Mouse (Mus musculus): ENCODE data around the gene Nrros. TPM values are rescaled to one million over a fixed set of nuclear protein-coding genes. Genes with fewer than 3 reads are reported as not detected.

Gene Nrros
- 10 to 100 TPM in 1 of 2 experiments, 1 to 10 TPM in 1; 8.5 to 12.3 TPM for total RNA-seq (2021)
- long read RNA-seq, experiment 1, transcript Nrros-201 (3 exons, 2,548 nt): major isoform, 13 of 19 reads
- long read RNA-seq, experiment 1, partial matches to known transcripts: 0 of 19 reads
- long read RNA-seq, experiment 1, other reads (novel, unspliced or antisense): 2 of 19 reads
- long read RNA-seq, experiment 2, transcript Nrros-201 (3 exons, 2,548 nt): major isoform, 13 of 21 reads
- long read RNA-seq, experiment 2, partial matches to known transcripts: 1 of 21 reads
- long read RNA-seq, experiment 2, other reads (novel, unspliced or antisense): 3 of 21 reads

DNA sequence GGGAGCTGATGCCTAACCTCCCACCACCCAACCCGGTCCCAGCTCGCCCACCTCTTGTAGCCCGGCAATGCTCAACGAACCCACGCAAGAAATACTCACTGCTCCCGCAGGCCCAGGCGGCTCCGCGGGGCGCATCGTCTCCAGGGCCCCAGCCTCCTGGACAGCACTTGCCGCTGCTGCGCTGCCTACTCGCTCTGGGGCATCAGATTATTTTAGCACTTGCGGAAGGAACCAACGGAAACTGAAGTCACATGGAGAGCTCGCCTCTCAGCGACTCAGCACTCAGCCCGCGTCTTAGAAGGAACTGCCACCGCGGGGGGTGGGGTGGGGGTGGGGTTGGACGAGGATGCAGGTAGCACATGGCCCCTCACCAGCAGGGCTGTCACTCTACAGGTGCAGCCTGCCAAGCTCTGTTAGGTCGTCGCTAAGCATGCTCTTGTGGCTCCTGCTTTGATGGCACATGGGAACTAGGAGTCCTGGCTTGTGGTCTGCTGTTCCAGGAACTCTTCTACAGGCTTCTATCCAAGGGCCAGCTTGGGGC, at the start of gene Nrros:
Gene Nrros, minus strand, starts transcription at position 314 of the 541 bp plus-strand sequence.
- intact Hi-C loops (cut with DNase I): no loop called here
- peak; percentile 60 to 67 for DNase-seq (ENCODE audit: low spot score in 2 of 2)

DNA sequence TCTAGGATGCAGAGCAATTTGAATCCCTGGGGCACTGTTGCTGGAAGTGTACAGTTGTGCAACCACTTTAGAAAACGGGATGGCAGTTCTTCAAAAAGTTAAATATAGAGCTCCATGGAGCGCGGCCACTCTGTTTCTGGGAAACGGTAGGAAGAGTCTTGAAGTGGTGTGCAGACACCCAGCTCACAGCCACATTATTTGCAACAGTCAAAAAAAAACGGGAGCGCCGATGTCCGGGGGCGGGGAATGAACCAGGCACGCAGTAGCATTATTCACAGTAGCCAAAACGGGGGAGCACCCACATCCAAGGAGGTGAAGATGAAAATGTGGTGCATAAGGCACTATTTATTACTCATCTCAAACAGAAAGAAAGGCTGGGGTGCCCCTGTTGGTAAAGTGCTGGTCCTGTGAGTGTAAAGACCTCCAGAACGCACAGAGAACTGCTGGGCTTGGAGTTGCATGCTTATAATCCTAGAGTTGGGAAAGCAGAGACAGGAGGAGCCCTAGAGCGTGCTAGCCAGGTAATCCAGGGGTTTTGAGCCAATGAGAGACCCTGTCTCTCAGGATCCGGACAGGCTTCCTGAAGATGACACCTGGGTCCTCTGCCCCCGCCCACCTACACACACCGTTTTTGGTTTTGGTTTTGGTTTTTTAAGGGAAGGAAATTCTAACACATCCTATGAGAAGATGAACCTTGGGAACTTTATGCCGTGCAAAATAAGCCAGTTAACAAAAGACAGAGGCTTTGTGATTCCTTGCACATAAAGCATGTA, 49.6 kb upstream of the Nrros start:
- peak; percentile 52 to 72 for DNase-seq (ENCODE audit: low spot score in 2 of 2)
- intact Hi-C loops (cut with DNase I): no loop called here

DNA sequence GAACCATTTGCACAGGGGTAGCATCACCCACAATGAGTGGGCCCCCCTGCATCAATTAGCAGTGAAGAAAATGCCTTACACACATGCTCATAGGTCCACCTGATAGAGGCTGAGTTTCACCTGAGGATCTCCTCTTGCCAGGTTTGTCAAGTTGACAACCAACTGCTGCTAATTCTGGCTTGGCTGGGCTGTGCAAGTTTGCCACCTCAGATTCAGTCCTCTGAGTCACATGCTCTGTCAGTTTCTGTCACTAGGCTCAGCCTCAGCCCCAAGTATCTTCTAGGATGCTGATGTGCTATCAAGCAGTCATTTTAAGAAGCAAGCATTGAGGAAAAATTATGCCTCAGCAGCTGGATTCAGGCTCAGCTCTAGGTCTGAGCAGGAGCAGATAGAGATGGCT, 48.8 kb upstream of the Nrros start:
- DNase-seq (ENCODE audit: low spot score in 2 of 2): peak; percentile 10 to 41
- intact Hi-C loops (cut with DNase I): no loop called here

DNA sequence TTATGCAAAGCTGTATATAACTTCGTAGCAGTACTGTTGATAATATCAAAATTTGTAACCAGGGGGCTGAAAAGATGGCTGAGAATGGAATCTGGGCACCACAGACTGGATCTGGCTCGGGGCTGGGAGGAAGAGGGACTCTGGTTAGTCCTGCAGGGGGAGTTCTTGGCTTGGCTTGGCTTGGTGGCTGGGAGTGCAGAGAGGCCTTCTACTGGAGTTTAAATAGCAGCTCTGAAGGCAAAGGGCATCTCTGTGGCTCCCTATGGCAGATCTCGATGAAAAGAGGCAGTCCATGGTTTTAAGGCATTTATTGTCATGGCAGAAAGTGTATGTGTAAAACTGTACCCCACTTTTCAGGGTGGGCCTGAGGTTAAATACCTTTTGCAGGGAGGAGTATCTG, 39.5 kb upstream of the Nrros start:
- DNase-seq (ENCODE audit: low spot score in 2 of 2): no peak
- intact Hi-C loops (cut with DNase I): loop anchor here (5.0 kb wide), 1 partner anchor 88 kb away; no protein-coding TSS in a partner anchor

DNA sequence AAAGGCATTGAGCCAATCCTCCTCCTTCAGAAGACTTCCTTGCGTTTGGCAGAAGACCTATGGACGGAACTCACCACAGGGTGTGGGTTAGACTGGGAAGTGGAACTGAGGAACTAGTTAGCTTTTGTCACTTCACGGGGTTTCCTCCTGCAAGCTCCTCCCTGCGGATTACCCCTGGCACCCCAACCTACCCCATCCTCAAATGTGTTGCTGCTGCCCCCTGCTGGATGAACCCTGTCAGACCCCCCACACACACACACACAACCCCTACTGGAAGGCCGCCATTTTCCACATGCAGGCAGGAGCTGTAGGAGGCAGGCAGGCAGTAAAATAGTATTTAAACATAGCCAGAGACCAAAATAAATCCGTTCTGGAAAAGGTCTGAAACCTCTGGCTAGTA, 37.3 kb upstream of the Nrros start:
- DNase-seq (ENCODE audit: low spot score in 2 of 2): peak; percentile 31 to 62
- intact Hi-C loops (cut with DNase I): loop anchor here (5.0 kb wide), 1 partner anchor 85 kb away; no protein-coding TSS in a partner anchor

DNA sequence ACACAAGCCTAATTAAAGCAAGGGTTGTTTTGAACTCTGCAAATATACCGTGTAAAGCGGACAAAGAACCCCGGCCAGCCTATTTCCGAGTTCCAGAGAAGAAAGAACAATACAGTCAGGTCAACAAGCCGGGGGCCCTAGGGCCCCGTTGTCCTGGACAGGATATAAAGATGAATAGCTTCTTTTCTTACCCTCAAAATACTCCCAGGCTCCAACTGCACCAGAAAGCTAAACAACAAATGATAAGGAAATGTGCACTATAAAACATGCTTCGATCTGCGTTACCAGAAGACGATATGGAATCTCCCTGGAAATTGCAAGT, 35.6 kb upstream of the Nrros start:
- no peak for DNase-seq (ENCODE audit: low spot score in 2 of 2)
- intact Hi-C loops (cut with DNase I): loop anchor here (5.0 kb wide), 1 partner anchor 84 kb away; no protein-coding TSS in a partner anchor

DNA sequence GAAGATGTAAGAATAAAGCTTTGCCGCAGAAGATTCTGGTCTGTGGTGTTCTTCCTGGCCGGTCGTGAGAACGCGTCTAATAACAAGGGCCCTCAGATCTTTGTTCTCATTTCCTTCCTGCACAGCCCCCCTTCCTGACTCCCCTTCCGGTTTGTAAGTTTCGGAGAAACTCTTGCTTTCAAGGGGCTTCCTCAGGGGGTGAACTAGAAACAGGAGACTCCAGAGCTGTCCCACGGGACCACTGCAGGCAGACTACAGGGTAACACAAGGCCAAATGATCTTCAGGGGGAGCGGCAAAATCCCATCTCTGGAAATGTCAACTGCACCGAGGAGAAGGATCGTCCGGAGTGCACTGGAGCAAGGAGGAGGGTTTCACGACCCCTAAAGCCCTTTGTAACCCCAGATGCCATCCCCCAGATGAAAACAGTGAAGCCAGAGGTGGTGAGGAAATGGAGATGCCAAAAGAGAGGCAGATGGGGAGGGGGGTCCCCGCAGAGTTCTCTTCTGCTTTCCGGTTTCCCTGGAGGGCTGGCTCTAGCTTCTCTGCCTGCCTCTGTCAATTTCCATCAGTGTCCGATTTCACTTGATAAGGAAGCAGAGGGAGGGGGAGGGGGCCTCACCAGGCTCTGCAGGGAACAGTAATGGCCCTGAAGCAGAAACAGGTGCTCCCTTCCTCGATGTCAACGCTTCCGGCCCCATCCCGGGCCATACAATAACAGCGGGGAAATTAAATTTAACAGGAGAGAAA, 35.0 kb upstream of the Nrros start:
- no peak for DNase-seq (ENCODE audit: low spot score in 2 of 2)
- intact Hi-C loops (cut with DNase I): loop anchor here (5.0 kb wide), 1 partner anchor 83 kb away; no protein-coding TSS in a partner anchor

DNA sequence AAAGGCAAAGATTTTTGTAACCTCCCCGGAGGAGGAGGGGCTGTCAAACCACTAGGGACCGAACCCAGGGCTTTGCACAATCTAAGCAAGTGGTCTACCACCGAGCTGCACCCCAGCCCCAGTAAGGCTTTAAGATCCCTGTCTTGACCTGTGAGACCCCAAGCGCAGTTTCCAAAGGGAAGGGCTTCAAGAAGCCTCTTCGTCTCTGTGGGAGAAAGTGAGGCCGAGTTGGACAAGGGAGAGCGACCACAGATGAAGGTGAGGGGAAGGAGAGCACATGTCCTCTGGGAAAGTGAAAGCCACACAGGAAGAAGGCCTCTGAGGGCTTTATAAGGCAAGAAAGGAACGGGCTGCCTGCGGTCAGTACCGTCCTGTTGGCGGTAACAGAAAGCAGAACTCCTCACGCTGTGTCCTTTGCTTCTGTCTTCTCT, 24.6 kb upstream of the Nrros start:
- intact Hi-C loops (cut with DNase I): no loop called here
- DNase-seq (ENCODE audit: low spot score in 2 of 2): peak; percentile 17 to 21

DNA sequence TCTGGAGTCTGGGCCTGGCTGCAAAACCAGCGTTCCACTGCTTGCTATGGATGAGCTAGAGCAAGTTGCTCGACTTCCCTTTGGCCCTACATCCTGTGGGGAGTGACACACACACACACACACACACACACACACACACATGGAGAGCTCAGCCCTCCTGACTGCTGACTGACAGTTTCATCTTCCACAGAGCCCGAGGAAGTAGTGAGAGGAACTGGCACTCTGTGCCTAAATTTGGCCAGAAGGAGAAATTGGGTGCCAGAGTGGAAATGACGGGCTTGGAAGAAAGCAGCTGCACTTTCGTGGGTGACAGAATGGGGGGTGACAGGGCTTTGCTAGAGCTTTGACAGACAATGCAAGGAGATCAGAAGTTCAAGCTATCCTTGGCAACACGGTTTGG, 23.7 kb upstream of the Nrros start:
- intact Hi-C loops (cut with DNase I): no loop called here
- DNase-seq (ENCODE audit: low spot score in 2 of 2): peak; percentile 59 to 65

DNA sequence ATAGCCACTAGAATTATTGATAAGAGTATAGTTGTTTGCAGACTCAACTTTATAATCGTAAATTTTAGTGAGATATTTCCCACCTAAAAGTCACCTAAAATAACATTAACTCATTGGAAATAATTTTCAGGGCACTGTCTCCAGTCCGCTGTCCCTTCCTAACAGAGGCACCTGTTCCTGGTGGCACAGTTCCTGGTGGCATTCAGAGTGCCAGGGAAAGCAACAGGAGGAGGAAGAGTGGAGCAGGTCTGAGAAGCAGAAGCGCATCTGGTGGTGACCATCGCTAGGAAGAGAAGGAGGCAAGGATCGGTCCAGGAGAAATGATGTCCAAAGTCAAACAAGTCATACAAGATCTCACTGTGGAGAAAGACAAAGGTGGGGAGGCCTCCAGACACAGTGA, 20.7 kb upstream of the Nrros start:
- intact Hi-C loops (cut with DNase I): no loop called here
- no peak for DNase-seq (ENCODE audit: low spot score in 2 of 2)

DNA sequence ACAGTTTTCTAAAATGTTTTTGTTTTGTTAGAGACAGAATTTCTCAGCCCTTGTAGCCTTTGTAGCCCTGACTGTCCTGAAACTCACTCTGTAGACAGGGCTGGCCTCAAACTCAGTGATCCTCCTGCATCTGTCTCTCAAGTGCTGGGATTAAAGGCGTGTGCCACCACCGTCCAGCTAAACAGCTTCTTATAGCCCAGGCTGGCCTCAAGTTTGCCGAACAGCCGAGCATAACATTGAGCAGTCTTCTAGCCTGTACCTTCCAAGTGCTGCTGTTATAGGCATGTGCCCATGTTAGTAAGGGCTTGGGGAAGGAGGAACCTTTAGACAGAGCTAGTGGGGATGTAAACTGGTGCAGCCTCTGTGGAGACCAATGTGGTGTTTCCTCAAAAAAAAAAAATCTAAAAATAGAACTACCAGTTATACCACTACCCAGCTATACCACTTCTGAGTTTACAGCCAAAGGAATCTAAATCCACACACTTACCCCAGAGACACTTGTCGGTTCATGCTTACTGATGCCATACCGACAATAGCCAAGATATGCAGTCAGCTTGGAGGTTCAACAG, 14.0 kb upstream of the Nrros start, which contains the start of gene Bex6:
Gene Bex6, plus strand, starts transcription at position 491 of the 569 bp plus-strand sequence.
- DNase-seq (ENCODE audit: low spot score in 2 of 2): no peak
- intact Hi-C loops (cut with DNase I): no loop called here

DNA sequence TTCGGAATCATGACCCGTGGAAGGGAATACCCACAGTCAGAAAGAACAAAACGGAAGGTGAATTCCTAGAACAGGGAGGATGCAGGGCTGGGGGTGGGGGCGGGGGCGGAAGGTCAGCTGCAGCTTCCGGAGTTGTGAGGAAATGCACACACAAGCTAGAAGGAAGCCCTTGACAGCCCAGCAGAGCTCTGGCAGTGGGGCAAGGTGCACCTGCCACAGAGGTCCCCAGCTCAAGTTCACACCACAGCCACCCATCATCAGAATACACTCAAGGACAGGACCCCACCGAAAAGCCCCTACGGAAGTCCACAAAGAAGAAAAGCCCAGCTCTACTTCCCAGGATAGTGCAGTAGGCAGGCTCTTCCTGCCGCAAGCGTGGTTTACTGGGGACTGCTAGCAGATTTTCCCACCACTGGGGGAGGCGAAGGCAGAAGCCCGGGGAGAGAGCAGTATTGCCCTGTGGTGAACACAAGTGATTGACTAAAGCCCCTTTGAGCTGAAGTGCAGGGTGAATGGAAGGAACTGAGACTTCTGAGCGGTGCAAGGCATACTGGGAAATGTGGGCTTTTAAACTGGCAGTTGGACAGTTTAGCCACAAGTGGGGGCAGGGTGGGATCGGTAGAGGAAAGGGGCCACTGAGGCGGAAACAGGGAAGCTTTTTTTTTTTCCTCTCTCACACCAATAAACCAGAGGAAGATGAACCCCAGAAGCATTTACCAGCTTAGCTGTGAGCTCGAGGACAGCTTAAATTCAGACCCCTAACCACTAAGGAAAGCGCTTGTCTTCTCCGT, 11.7 kb upstream of the Nrros start:
- DNase-seq (ENCODE audit: low spot score in 2 of 2): no peak
- intact Hi-C loops (cut with DNase I): no loop called here

DNA sequence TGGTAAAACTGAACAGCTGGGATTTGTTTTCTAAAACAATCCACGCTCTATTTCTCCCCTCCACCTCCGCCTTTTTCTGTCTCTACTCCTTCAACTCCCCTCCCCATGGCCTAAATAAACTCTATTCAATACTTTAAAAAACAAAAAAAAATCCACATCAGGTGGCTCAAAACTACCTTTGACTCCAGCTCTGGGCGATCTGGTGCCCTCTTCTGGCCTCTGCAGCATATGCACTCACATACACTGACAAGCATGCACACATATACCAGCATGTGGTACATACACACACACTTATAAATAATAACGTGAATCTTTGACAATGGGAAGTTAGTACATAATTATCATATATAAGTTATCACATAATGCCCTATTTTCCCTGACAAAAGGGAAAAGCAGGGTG, 9.6 kb upstream of the Nrros start:
- intact Hi-C loops (cut with DNase I): no loop called here
- no peak for DNase-seq (ENCODE audit: low spot score in 2 of 2)

DNA sequence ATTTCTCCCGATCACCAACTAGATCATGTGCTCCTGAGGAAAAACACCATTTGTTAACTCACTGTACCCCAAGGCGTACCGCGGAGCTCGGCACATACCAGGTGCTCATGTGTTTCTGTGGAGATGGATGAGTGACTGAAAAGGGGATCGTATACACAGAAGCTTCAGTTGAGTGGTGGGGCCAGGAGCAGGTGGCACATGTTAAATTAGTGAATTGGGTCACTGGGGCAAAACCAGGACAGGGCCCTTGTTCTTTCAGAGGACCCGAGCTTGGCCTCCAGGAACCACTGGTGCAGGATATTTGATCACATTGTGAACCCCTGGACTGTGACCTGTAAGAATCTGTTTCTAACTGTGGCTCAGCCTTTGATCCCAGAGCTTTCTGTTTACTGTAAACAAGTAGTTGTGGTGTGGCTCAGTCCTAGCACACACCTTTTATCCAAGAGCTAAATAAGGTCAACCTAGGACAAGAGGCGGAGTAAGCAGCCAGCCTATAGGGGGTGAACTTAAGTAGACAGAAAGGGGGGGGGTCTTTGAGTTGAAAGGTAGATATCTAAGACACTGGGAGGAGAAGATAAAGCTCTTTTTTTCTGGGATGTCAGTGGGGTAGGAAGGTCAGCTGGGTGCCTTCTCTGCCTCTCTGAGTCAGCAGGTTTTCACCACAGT, 9.1 kb upstream of the Nrros start:
- DNase-seq (ENCODE audit: low spot score in 2 of 2): no peak
- intact Hi-C loops (cut with DNase I): no loop called here

DNA sequence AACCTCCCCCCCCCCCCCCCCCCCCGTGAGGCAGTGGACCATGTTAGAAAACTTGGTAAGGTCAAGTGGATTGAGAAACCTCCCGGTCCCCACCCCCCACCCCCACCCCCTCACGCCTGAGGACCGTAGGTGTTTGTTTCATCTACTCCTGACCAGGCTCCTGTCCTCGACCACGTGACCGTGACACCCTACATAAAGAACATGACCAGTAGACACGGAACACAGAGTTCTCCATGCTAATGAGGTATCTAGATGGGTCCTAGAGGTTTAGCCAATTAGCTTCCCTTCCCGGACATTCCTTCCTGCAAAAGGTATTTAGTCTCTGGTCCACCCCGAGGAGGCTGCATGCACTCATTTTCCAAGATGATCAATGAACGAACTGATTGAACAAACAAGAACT, 8.0 kb upstream of the Nrros start:
- no peak for DNase-seq (ENCODE audit: low spot score in 2 of 2)

DNA sequence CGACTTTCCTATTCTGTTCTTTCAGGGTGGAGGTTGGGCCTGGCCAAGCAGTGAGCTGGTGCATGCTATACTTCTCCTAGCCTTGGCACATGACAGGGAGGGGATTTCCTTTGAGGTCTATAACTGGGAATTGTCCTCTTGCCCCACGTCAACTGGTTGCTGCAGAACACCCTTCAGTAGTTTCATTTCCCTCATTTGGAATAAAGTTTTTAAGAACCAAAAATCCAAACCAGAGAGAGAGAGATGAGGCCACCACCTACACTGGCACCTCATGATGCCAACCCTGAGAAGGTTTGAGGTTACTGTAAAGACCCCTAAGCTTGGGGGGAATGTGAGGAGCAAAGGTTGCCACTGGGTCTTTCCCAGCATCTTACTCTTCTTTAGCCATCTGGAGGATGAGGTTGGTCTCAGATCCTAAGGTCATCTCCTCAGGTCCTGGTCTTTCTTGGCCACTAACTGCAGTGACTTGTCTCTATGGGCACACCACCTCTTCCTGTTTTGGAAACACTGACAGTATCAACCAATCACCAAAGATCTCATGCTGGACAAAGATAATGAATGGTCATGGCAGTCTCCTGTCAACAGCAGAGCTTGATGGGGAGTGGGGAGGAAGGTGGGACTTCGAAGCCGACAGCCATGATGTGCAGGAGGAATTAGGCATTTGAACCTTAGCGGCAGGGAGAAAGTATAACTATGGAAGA, 5.8 kb upstream of the Nrros start:
- no peak for DNase-seq (ENCODE audit: low spot score in 2 of 2)
- intact Hi-C loops (cut with DNase I): no loop called here

More for the DNA sequence above, 8.0 kb upstream of the Nrros start:
- intact Hi-C loops (cut with DNase I): no loop called here

DNA sequence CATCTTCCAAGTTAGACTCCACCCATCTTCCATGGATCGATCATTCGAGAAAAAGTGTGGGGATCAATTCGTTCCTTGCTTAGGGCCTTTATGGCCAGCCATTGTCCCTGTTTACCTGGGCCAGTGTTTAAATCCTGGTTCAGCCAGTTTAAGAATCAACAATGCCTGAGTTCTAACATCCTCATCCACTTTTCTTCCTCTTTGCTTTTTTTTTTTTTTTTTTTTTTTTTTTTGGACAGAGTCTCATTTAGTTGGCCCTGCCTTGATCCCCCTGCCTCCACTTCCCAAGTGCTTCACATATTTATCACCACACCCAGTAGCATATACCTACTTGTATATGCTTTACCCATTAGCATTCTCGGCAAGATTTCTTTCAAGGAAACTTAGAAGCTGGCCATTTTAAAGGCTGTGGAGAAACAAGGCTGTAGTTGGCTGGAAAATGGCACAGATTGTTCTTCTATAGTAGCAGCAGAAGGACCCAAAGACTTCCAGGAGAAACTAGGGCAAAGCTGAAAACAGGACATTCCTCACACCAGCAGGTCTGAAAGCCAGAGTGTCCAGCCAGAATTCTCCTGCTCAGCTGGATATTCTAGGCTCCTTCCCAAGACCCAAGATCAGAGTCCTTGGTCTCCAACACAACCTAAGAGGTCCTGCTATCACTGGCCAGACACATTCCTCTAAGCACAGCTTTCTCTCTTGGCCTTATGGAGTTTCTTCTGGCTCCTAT, 2.6 kb upstream of the Nrros start:
- DNase-seq (ENCODE audit: low spot score in 2 of 2): peak in 1 of 2 experiments; percentile 58
- intact Hi-C loops (cut with DNase I): no loop called here
